Mouse (Mus musculus): ENCODE data around the gene Copa. TPM values are rescaled to one million over a fixed set of nuclear protein-coding genes. Genes with fewer than 3 reads are reported as not detected.

The Copa gene
- total and polyA plus RNA-seq, 3 experiments, result 81.2 to 118 (median 92.3) TPM

GRCm38 (mm10) chr1:172122671-172123070 is 40.3 kb downstream of the Copa start:
- Histone ChIP-seq H3K27ac (ENCODE audit: control insufficient read depth, low read depth, low read length) (no peak overlapping the region), H3K4me3 (ENCODE audit: control insufficient read depth in 1 of 2, insufficient read depth in 1 of 2, low read depth in 2 of 2, low read length in 2 of 2) (no peak overlapping the region), H3K9ac (ENCODE audit: control insufficient read depth, low read depth, low read length, poor library complexity, severe bottlenecking) (no peak overlapping the region), H3K27me3 (ENCODE audit: control insufficient read depth in 1 of 2, insufficient read depth in 2 of 2, low read length in 2 of 2) (no peaks in the 10 kb centered on the region), H3K4me1 (ENCODE audit: control insufficient read depth in 1 of 2, insufficient read depth in 2 of 2, low read length in 2 of 2) (peaks cover 2 to 9% of the 10 kb centered on the region in 2 experiments), H3K79me2 (ENCODE audit: control insufficient read depth, insufficient read depth, low read length, poor library complexity) (peaks cover 5% of the 10 kb centered on the region), H3K36me3 (ENCODE audit: control insufficient read depth in 1 of 2, insufficient read depth in 2 of 2, low read length in 2 of 2) (peaks cover 2 to 12% of the 10 kb centered on the region in 2 experiments), H3K9me3 (replicated peaks; ENCODE audit: insufficient read depth, low read length) (no peaks in the 10 kb centered on the region)
- TF ChIP-seq GATA1 (IDR thresholded peaks at IDR 0.05; ENCODE audit: low read depth, low read length) (no peak), POLR2AphosphoS5 (IDR thresholded peaks at IDR 0.05; ENCODE audit: borderline replicate concordance, low read depth, low read length) (no peak), ZKSCAN1 (IDR thresholded peaks at IDR 0.05; ENCODE audit: low read depth, low read length) (no peak), GABPA (IDR thresholded peaks at IDR 0.05; ENCODE audit: low read depth, low read length) (no peak), MAFK (IDR thresholded peaks at IDR 0.05; ENCODE audit: borderline replicate concordance, low read depth, low read length) (no peak)
- no peak for DNase-seq (ENCODE audit: low read depth, low spot score)

GRCm38 (mm10) chr1:172124572-172124971 is 42.2 kb downstream of the Copa start:
- Histone ChIP-seq H3K36me3 (ENCODE audit: control insufficient read depth in 1 of 2, insufficient read depth in 2 of 2, low read length in 2 of 2) (peaks cover 2 to 9% of the 10 kb centered on the region in 2 experiments), H3K9ac (ENCODE audit: control insufficient read depth, low read depth, low read length, poor library complexity, severe bottlenecking) (no peak overlapping the region), H3K79me2 (ENCODE audit: control insufficient read depth, insufficient read depth, low read length, poor library complexity) (peaks cover 5% of the 10 kb centered on the region), H3K27ac (ENCODE audit: control insufficient read depth, low read depth, low read length) (no peak overlapping the region), H3K9me3 (replicated peaks; ENCODE audit: insufficient read depth, low read length) (no peaks in the 10 kb centered on the region), H3K4me3 (ENCODE audit: control insufficient read depth in 1 of 2, insufficient read depth in 1 of 2, low read depth in 2 of 2, low read length in 2 of 2) (no peak overlapping the region), H3K4me1 (ENCODE audit: control insufficient read depth in 1 of 2, insufficient read depth in 2 of 2, low read length in 2 of 2) (peaks cover 2 to 5% of the 10 kb centered on the region in 2 experiments), H3K27me3 (ENCODE audit: control insufficient read depth in 1 of 2, insufficient read depth in 2 of 2, low read length in 2 of 2) (no peaks in the 10 kb centered on the region)
- no peak for DNase-seq (ENCODE audit: low read depth, low spot score)
- TF ChIP-seq CHD1 (IDR thresholded peaks at IDR 0.05; ENCODE audit: low read depth, low read length) (no peak), ZNF384 (IDR thresholded peaks at IDR 0.05; ENCODE audit: low read depth, low read length) (no peak), SMC3 (IDR thresholded peaks at IDR 0.05; ENCODE audit: low read depth, low read length) (no peak), CTCF (IDR thresholded peaks at IDR 0.05 in 2 of 3, conservative IDR thresholded peaks at IDR 0.05 in 1 of 3; ENCODE audit: control insufficient read depth in 1 of 3, insufficient read depth in 1 of 3, low read depth in 2 of 3, low read length in 3 of 3, poor library complexity in 1 of 3, severe bottlenecking in 1 of 3) (no peak), POLR2AphosphoS2 (IDR thresholded peaks at IDR 0.05; ENCODE audit: low read length) (no peak), MEF2A (IDR thresholded peaks at IDR 0.05; ENCODE audit: extremely low read depth, insufficient replicate concordance, low read depth, low read length, poor library complexity, severe bottlenecking) (no peak), HCFC1 (IDR thresholded peaks at IDR 0.05; ENCODE audit: low read depth, low read length) (no peak), EP300 (IDR thresholded peaks at IDR 0.05; ENCODE audit: low read depth in 1 of 2, low read length in 2 of 2) (no peak), TBP (IDR thresholded peaks at IDR 0.05; ENCODE audit: low read depth, low read length) (no peak), UBTF (IDR thresholded peaks at IDR 0.05; ENCODE audit: borderline replicate concordance, insufficient read depth, low read depth, low read length) (no peak), CHD2 (IDR thresholded peaks at IDR 0.05; ENCODE audit: low read length) (no peak), NELFE (IDR thresholded peaks at IDR 0.05; ENCODE audit: low read depth, low read length) (no peak), SIN3A (IDR thresholded peaks at IDR 0.05; ENCODE audit: low read length) (no peak), JUND (IDR thresholded peaks at IDR 0.05; ENCODE audit: low read depth, low read length) (no peak), POLR2AphosphoS5 (IDR thresholded peaks at IDR 0.05; ENCODE audit: borderline replicate concordance, low read depth, low read length) (no peak; the same call in 1 of the 2 replicates), GABPA (IDR thresholded peaks at IDR 0.05; ENCODE audit: low read depth, low read length) (no peak), POLR2A (IDR thresholded peaks at IDR 0.05; ENCODE audit: control insufficient read depth in 1 of 2, insufficient read depth in 1 of 2, low read depth in 1 of 2, low read length in 2 of 2, poor library complexity in 1 of 2) (no peak), BHLHE40 (IDR thresholded peaks at IDR 0.05; ENCODE audit: borderline replicate concordance, low read depth, low read length) (no peak)
